Mouse (Mus musculus) G1E (cell line): Measurements from ENCODE around the gene Slc25a25. TPM values are rescaled to one million over a fixed set of nuclear protein-coding genes. Genes with fewer than 3 reads are reported as not detected.

Source experiments
- ATAC-seq: 2 replicates; pipeline ENCODE4 v1.8.0; 2016; ENCODE audit warnings: mild to moderate bottlenecking; ENCODE audit not compliant: insufficient number of reproducible peaks, poor library complexity, low FRiP score, severe bottlenecking; ENCODE audit errors: extremely low read depth
- DNase-seq: peaks from one replicate; pipeline ENCODE4 v3.0.0; 2012; ENCODE audit warnings: low spot score
- H3K27me3 ChIP-seq: 2 replicates; pipeline ENCODE4 v1.6.1; 2012; ENCODE audit warnings: mild to moderate bottlenecking, low read length, inconsistent platforms; ENCODE audit not compliant: insufficient read depth
- H3K36me3 ChIP-seq: replicated peaks from 2 replicates; pipeline ENCODE3; 2012; ENCODE audit warnings: mild to moderate bottlenecking, inconsistent platforms
- H3K4me1 ChIP-seq: 2 replicates; pipeline ENCODE4 v1.6.1; 2012; ENCODE audit warnings: low read depth, low read length, inconsistent platforms, mixed read lengths; ENCODE audit not compliant: insufficient read depth
- H3K4me3 ChIP-seq: 2 replicates; pipeline ENCODE4 v1.5.1; 2012; ENCODE audit warnings: low read depth, mild to moderate bottlenecking, inconsistent platforms, low read length, moderate library complexity, mixed read lengths
- H3K9me3 ChIP-seq: replicated peaks from 2 replicates; pipeline ENCODE4 v1.6.1; 2012; ENCODE audit warnings: inconsistent platforms
- CTCF ChIP-seq: IDR thresholded peaks from 2 replicates; pipeline ENCODE4 v1.5.1; 2012; ENCODE audit warnings: low read depth, low read length, inconsistent platforms, mixed read lengths
- GATA1 ChIP-seq: IDR thresholded peaks from 2 replicates; pipeline ENCODE4 v1.6.1; 2012; ENCODE audit warnings: borderline replicate concordance, low read length, inconsistent platforms, mixed read lengths
- GATA2 ChIP-seq: IDR thresholded peaks from 2 replicates; pipeline ENCODE4 v1.6.1; 2012; ENCODE audit warnings: low read depth, low read length, inconsistent platforms, borderline replicate concordance
- POLR2AphosphoS5 ChIP-seq: IDR thresholded peaks from 2 replicates; pipeline ENCODE4 v1.6.1; 2012; ENCODE audit warnings: low read depth, low read length, inconsistent platforms; ENCODE audit not compliant: insufficient replicate concordance
- TAL1 ChIP-seq: conservative IDR thresholded peaks from 2 replicates; pipeline ENCODE4 v1.6.1; 2012; ENCODE audit warnings: low read depth, low read length, inconsistent platforms, mixed read lengths
- polyA plus RNA-seq: library from polyadenylated mRNA; stranded (reverse); fragments of >175 nt; gene quantifications from 2 replicates; pipeline ENCODE4 v1.2.3, GENCODE M21; 2012
- total RNA-seq, 2 experiments: library from RNA; stranded (forward) in 1 of 2; stranded (reverse) in 1 of 2; fragments of 200-1000 nt in 1 of 2; fragments of >200 nt in 1 of 2; fragmentation: Nextera tagmentation in 1 of 2; gene quantifications; 2 replicates each; pipeline ENCODE4 v1.2.3; 2014 to 2017

The Slc25a25 gene
- total and polyA plus RNA-seq, 3 experiments, result 6.5 to 25.4 (median 6.8) TPM

DNA sequence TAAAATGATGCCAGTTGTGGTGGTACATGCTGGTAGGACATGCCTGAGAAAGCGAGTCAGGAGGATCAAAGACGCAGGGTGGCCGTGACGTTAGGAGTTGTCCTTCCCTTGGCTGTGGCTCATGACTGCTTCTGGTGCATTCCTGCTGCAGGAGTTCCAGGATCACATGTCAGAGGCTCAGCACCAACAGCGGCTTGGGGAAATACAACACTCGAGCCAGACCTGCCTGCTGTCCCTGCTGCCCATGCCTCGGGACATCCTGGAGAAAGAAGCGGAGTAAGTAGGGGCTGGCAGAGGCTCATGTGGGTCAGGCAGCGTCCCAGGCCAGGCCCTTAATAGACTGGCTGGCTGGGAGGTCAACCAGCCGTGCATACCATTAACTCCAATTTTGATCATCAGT, 77.1 kb downstream of the Slc25a25 start:
- DNase-seq (no peak), ATAC-seq (no peak)
- Histone ChIP-seq H3K36me3 (peaks cover 97% of the 10 kb centered on the region), H3K9me3 (no peaks in the 10 kb centered on the region), H3K4me3 (no peak overlapping the region), H3K4me1 (peaks cover 3% of the 10 kb centered on the region; the same call in 1 of the 2 replicates), H3K27me3 (no peaks in the 10 kb centered on the region)
- no peak for TF ChIP-seq CTCF
- no peak for TF ChIP-seq TAL1
- TF ChIP-seq GATA2, result no peak
- TF ChIP-seq POLR2AphosphoS5, result no peak
- TF ChIP-seq GATA1, result no peak

DNA sequence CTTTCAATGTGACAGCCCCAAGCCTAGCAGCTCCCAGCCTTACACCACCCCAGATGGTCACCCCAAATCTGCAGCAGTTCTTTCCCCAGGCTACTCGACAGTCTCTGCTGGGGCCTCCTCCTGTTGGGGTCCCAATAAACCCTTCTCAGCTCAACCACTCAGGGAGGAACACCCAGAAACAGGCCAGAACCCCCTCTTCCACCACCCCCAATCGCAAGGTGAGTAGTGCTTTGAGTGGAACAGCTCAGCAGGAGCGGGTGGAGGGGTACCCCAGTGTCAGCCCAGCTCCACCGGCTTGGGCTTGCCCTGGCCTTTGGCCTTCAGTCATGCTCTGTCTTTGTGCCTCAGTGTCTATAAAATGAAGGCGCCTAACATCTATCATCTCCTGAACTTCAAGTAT, 83.9 kb downstream of the Slc25a25 start:
- DNase-seq (no peak), ATAC-seq (no peak)
- Histone ChIP-seq H3K9me3 (no peaks in the 10 kb centered on the region), H3K36me3 (peaks cover 83% of the 10 kb centered on the region), H3K4me1 (peaks cover 27% of the 10 kb centered on the region), H3K27me3 (no peaks in the 10 kb centered on the region), H3K4me3 (no peak overlapping the region)
- TF ChIP-seq TAL1, result no peak
- TF ChIP-seq POLR2AphosphoS5, result no peak
- no peak for TF ChIP-seq GATA1
- no peak for TF ChIP-seq GATA2
- TF ChIP-seq CTCF, result no peak

Other genes starting within 250 kb of the Slc25a25 start
- gene Pomt1, start 214.9 kb downstream of the Slc25a25 start, total RNA-seq (2014; fragmentation: Nextera tagmentation), result 25.8 and 31.8 TPM in 2 replicates
- 15.0 and 17.7 TPM in 2 replicates for gene Pomt1, start 214.9 kb downstream of the Slc25a25 start, total RNA-seq (2017)
- 12.3 and 12.8 TPM in 2 replicates for gene Pomt1, start 214.9 kb downstream of the Slc25a25 start, polyA plus RNA-seq
- 26.1 and 50.0 TPM in 2 replicates for gene Uck1, start 191.3 kb downstream of the Slc25a25 start, total RNA-seq (2014; fragmentation: Nextera tagmentation)
- 41.7 and 42.5 TPM in 2 replicates for gene Uck1, start 191.3 kb downstream of the Slc25a25 start, total RNA-seq (2017)
- 53.2 and 56.1 TPM in 2 replicates for gene Uck1, start 191.3 kb downstream of the Slc25a25 start, polyA plus RNA-seq
- gene Golga2, start 164.1 kb downstream of the Slc25a25 start, total RNA-seq (2014; fragmentation: Nextera tagmentation), result 19.5 and 24.5 TPM in 2 replicates
- gene Golga2, start 164.1 kb downstream of the Slc25a25 start, total RNA-seq (2017), result 35.2 and 35.6 TPM in 2 replicates
- gene Golga2, start 164.1 kb downstream of the Slc25a25 start, polyA plus RNA-seq, result 20.8 and 24.3 TPM in 2 replicates
- 150 and 164 TPM in 2 replicates for gene Swi5, start 163.4 kb downstream of the Slc25a25 start, total RNA-seq (2014; fragmentation: Nextera tagmentation)
- 482 and 488 TPM in 2 replicates for gene Swi5, start 163.4 kb downstream of the Slc25a25 start, total RNA-seq (2017)
- gene Swi5, start 163.4 kb downstream of the Slc25a25 start, polyA plus RNA-seq, result 351 and 432 TPM in 2 replicates
- 196 and 213 TPM in 2 replicates for gene Ciz1, start 99.1 kb downstream of the Slc25a25 start, total RNA-seq (2014; fragmentation: Nextera tagmentation)
- gene Ciz1, start 99.1 kb downstream of the Slc25a25 start, total RNA-seq (2017), result 62.9 and 71.6 TPM in 2 replicates
- 306 and 372 TPM in 2 replicates for gene Ciz1, start 99.1 kb downstream of the Slc25a25 start, polyA plus RNA-seq
- not detected in 2 replicates for gene Dnm1, start 98.1 kb downstream of the Slc25a25 start, total RNA-seq (2014; fragmentation: Nextera tagmentation)
- 0.05 TPM in 1 of 2 replicates, not detected in the other for gene Dnm1, start 98.1 kb downstream of the Slc25a25 start, total RNA-seq (2017)
- gene Dnm1, start 98.1 kb downstream of the Slc25a25 start, polyA plus RNA-seq, result 0.14 and 0.15 TPM in 2 replicates
- gene 1110008P14Rik, start 69.5 kb downstream of the Slc25a25 start, total RNA-seq (2014; fragmentation: Nextera tagmentation), result 61.4 and 63.6 TPM in 2 replicates
- 26.5 and 33.0 TPM in 2 replicates for gene 1110008P14Rik, start 69.5 kb downstream of the Slc25a25 start, total RNA-seq (2017)
- 61.9 and 82.0 TPM in 2 replicates for gene 1110008P14Rik, start 69.5 kb downstream of the Slc25a25 start, polyA plus RNA-seq
- gene Lcn2, start 63.2 kb downstream of the Slc25a25 start, total RNA-seq (2014; fragmentation: Nextera tagmentation), result not detected in 2 replicates
- not detected in 2 replicates for gene Lcn2, start 63.2 kb downstream of the Slc25a25 start, total RNA-seq (2017)
- gene Lcn2, start 63.2 kb downstream of the Slc25a25 start, polyA plus RNA-seq, result 0.05 TPM in 1 of 2 replicates, not detected in the other
- 13.8 and 21.5 TPM in 2 replicates for gene Ptges2, start 55.5 kb downstream of the Slc25a25 start, total RNA-seq (2014; fragmentation: Nextera tagmentation)
- 11.5 and 12.4 TPM in 2 replicates for gene Ptges2, start 55.5 kb downstream of the Slc25a25 start, total RNA-seq (2017)
- gene Ptges2, start 55.5 kb downstream of the Slc25a25 start, polyA plus RNA-seq, result 6.8 and 7.0 TPM in 2 replicates
- gene Naif1, start 988 bp downstream of the Slc25a25 start, total RNA-seq (2014; fragmentation: Nextera tagmentation), result 3.9 and 4.2 TPM in 2 replicates
- 3.8 and 4.0 TPM in 2 replicates for gene Naif1, start 988 bp downstream of the Slc25a25 start, total RNA-seq (2017)
- gene Naif1, start 988 bp downstream of the Slc25a25 start, polyA plus RNA-seq, result 6.9 and 8.1 TPM in 2 replicates
- gene Fam102a, start 83.9 kb upstream of the Slc25a25 start, total RNA-seq (2014; fragmentation: Nextera tagmentation), result 33.6 and 35.0 TPM in 2 replicates
- 28.7 and 30.1 TPM in 2 replicates for gene Fam102a, start 83.9 kb upstream of the Slc25a25 start, total RNA-seq (2017)
- 28.9 and 32.7 TPM in 2 replicates for gene Fam102a, start 83.9 kb upstream of the Slc25a25 start, polyA plus RNA-seq
- gene Dpm2, start 119.4 kb upstream of the Slc25a25 start, total RNA-seq (2014; fragmentation: Nextera tagmentation), result 74.6 and 85.4 TPM in 2 replicates
- gene Dpm2, start 119.4 kb upstream of the Slc25a25 start, total RNA-seq (2017), result 59.3 and 64.4 TPM in 2 replicates
- gene Dpm2, start 119.4 kb upstream of the Slc25a25 start, polyA plus RNA-seq, result 8.2 and 9.4 TPM in 2 replicates
- 1.0 TPM in 1 of 2 replicates, not detected in the other for gene Pip5kl1, start 123.4 kb upstream of the Slc25a25 start, total RNA-seq (2014; fragmentation: Nextera tagmentation)
- 0.71 and 1.0 TPM in 2 replicates for gene Pip5kl1, start 123.4 kb upstream of the Slc25a25 start, total RNA-seq (2017)
- 0.11 and 0.13 TPM in 2 replicates for gene Pip5kl1, start 123.4 kb upstream of the Slc25a25 start, polyA plus RNA-seq
- not detected in 2 replicates for gene 9430097D07Rik, start 124.2 kb upstream of the Slc25a25 start, total RNA-seq (2014; fragmentation: Nextera tagmentation)
- gene 9430097D07Rik, start 124.2 kb upstream of the Slc25a25 start, total RNA-seq (2017), result 0.11 TPM in 1 of 2 replicates, not detected in the other
- not detected in 2 replicates for gene 9430097D07Rik, start 124.2 kb upstream of the Slc25a25 start, polyA plus RNA-seq
- 15.4 and 25.2 TPM in 2 replicates for gene St6galnac4, start 135.7 kb upstream of the Slc25a25 start, total RNA-seq (2014; fragmentation: Nextera tagmentation)
- gene St6galnac4, start 135.7 kb upstream of the Slc25a25 start, total RNA-seq (2017), result 6.7 and 8.1 TPM in 2 replicates
- 20.8 and 24.4 TPM in 2 replicates for gene St6galnac4, start 135.7 kb upstream of the Slc25a25 start, polyA plus RNA-seq
- gene St6galnac6, start 148.3 kb upstream of the Slc25a25 start, total RNA-seq (2014; fragmentation: Nextera tagmentation), result 18.3 and 20.2 TPM in 2 replicates
- gene St6galnac6, start 148.3 kb upstream of the Slc25a25 start, total RNA-seq (2017), result 16.8 and 19.8 TPM in 2 replicates
- 36.6 and 39.2 TPM in 2 replicates for gene St6galnac6, start 148.3 kb upstream of the Slc25a25 start, polyA plus RNA-seq
- gene Ak1, start 170.3 kb upstream of the Slc25a25 start, total RNA-seq (2014; fragmentation: Nextera tagmentation), result not detected in 2 replicates
- 0.44 and 0.58 TPM in 2 replicates for gene Ak1, start 170.3 kb upstream of the Slc25a25 start, total RNA-seq (2017)
- gene Ak1, start 170.3 kb upstream of the Slc25a25 start, polyA plus RNA-seq, result 0.42 and 0.56 TPM in 2 replicates
- 4.4 and 6.4 TPM in 2 replicates for gene Eng, start 195.2 kb upstream of the Slc25a25 start, total RNA-seq (2014; fragmentation: Nextera tagmentation)
- 0.76 and 0.93 TPM in 2 replicates for gene Eng, start 195.2 kb upstream of the Slc25a25 start, total RNA-seq (2017)
- 5.3 and 6.3 TPM in 2 replicates for gene Eng, start 195.2 kb upstream of the Slc25a25 start, polyA plus RNA-seq